In the genomic region with DNA sequence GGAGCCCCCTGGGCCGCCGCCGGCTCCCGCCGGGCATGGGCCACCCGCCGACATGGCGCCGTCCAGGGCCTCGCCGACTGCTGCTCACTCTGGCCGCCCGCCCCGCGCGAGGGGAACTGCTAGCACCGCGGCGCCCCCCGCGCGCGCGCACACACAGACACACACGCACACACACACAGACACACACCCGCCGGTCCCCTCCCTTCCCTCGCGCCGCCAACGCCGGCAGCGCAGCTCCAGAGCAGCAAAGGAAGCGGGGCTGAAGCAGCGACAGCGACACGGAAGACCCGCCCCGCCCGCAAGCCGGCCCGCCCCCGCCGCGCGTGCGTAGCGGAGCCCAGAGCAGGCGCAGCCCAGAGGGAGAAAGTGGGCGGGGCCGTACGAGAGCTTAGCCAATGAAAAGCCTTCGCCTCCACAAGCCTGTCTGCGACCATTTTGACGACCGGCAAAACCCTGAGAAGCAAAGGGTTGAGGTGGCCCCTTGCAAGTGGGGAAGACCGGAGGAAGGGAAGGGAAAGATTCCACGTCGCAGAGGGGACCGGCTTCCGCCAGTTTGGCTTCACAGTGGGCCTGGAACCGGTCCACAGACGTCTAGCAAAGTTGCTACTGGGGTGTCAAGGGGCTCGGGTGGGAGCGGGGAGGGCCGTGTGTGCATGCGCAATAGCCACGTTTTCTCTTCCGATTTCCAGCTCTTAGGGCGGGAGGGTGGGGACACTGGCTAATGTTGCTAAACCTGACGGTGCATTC, we compare ENCODE assay signal across 8 mouse cellular contexts. TPM values are rescaled to one million over a fixed set of nuclear protein-coding genes. Genes with fewer than 3 reads are reported as not detected.
A peak's percentile ranks its signal among the peaks of the same experiment; 100 is the strongest.
DNase-seq lines count a peak whose midpoint lies in the region; ATAC-seq and TF ChIP-seq lines count a peak whose summit lies in the region.

Gopc (minus strand) TSS at position 280 of the 747 bp plus-strand sequence.

- H3K9me3 ChIP-seq in erythroblast, embryonic 14.5 days (ENCODE audit: control insufficient read depth, low read length): no peaks in the 10 kb centered on the region
- no peaks in the 10 kb centered on the region for H3K9me3 ChIP-seq in heart, embryonic 12.5 days (replicated peaks)
- H3K9me3 ChIP-seq in kidney, postnatal 0 days (replicated peaks; ENCODE audit: low read length): no peaks in the 10 kb centered on the region
- H3K9me3 ChIP-seq in liver, embryonic 11.5 days (ENCODE audit: control insufficient read depth, low read length): no peaks in the 10 kb centered on the region
- H3K9me3 ChIP-seq in stomach, embryonic 14.5 days (ENCODE audit: control insufficient read depth, low read depth, low read length): no peaks in the 10 kb centered on the region

- H3K79me2 ChIP-seq in C2C12 (ENCODE audit: control insufficient read depth, insufficient read depth): peaks cover 48% of the 10 kb centered on the region

- peaks cover 40% of the 10 kb centered on the region for H3K79me3 ChIP-seq in C2C12 (ENCODE audit: low read depth)

- peak; percentile 98 for ATAC-seq in heart, embryonic 12.5 days (ENCODE audit: insufficient number of reproducible peaks, low FRiP score)
- peak; percentile 99 for ATAC-seq in kidney, postnatal 0 days (replicated peaks; ENCODE audit: low FRiP score, low read depth)
- peak; percentile 97 for ATAC-seq in liver, embryonic 11.5 days (replicated peaks; ENCODE audit: low FRiP score)
- ATAC-seq in stomach, embryonic 14.5 days (ENCODE audit: insufficient number of reproducible peaks, insufficient read depth, low FRiP score, low read depth): peak; percentile 98

- peak within 1 kb of the TSS; percentile 71 for H3ac ChIP-seq in C2C12 (ENCODE audit: control insufficient read depth, insufficient read length, low read depth)

- peak within 1 kb of the TSS; percentile 92 for H3K9ac ChIP-seq in heart, embryonic 12.5 days
- H3K9ac ChIP-seq in kidney, postnatal 0 days (ENCODE audit: low read depth, low read length): peak within 1 kb of the TSS; percentile 82
- H3K9ac ChIP-seq in liver, embryonic 11.5 days (ENCODE audit: low read depth, low read length): peak within 1 kb of the TSS; percentile 90
- peak within 1 kb of the TSS; percentile 88 for H3K9ac ChIP-seq in stomach, embryonic 14.5 days (replicated peaks; ENCODE audit: low read depth, low read length)

- peak within 1 kb of the TSS; percentile 91 for H3K27ac ChIP-seq in heart, embryonic 12.5 days (ENCODE audit: poor library complexity, severe bottlenecking)
- H3K27ac ChIP-seq in kidney, postnatal 0 days: peak within 1 kb of the TSS; percentile 97
- H3K27ac ChIP-seq in liver, embryonic 11.5 days (ENCODE audit: low read depth, low read length): peak within 1 kb of the TSS; percentile 82
- peak within 1 kb of the TSS; percentile 93 for H3K27ac ChIP-seq in stomach, embryonic 14.5 days (ENCODE audit: low read length)

- under 1% methylated on average over 67 of the region's 71 CpGs for WGBS in heart, embryonic 12.5 days
- under 1% methylated on average over 56 of the region's 71 CpGs for WGBS in kidney, postnatal 0 days
- WGBS in liver, embryonic 11.5 days: under 1% methylated on average over 53 of the region's 71 CpGs
- under 1% methylated on average over 65 of the region's 71 CpGs for WGBS in stomach, embryonic 14.5 days

- no peak for TF ChIP-seq CTCF in C2C12 (IDR thresholded peaks at IDR 0.05; ENCODE audit: control insufficient read depth, insufficient read depth, insufficient read length)
- TF ChIP-seq CTCF in brain, embryonic 14.5 days (IDR thresholded peaks at IDR 0.05; ENCODE audit: borderline replicate concordance, extremely low read depth, insufficient read depth, insufficient read length): no peak
- no peak for TF ChIP-seq CTCF in kidney, postnatal 0 days (IDR thresholded peaks at IDR 0.05; ENCODE audit: low read depth)

- peak within 1 kb of the TSS; percentile 74 for H3K4me3 ChIP-seq in C2C12 (ENCODE audit: insufficient read depth, poor library complexity, severe bottlenecking)
- H3K4me3 ChIP-seq in erythroblast, embryonic 14.5 days (replicated peaks): peak within 1 kb of the TSS; percentile 70
- peak within 1 kb of the TSS; percentile 99 for H3K4me3 ChIP-seq in heart, embryonic 12.5 days
- peak within 1 kb of the TSS; percentile 77 for H3K4me3 ChIP-seq in kidney, postnatal 0 days (replicated peaks; ENCODE audit: low read depth, low read length)
- peak within 1 kb of the TSS; percentile 89 for H3K4me3 ChIP-seq in liver, embryonic 11.5 days (ENCODE audit: low read depth, low read length)
- H3K4me3 ChIP-seq in stomach, embryonic 14.5 days (ENCODE audit: low read depth, low read length): peak within 1 kb of the TSS; percentile 90

- peak within 1 kb of the TSS; percentile 94 for H3K4me2 ChIP-seq in heart, embryonic 12.5 days
- H3K4me2 ChIP-seq in kidney, postnatal 0 days (ENCODE audit: low read length): peak within 1 kb of the TSS; percentile 73
- H3K4me2 ChIP-seq in liver, embryonic 11.5 days: peak within 1 kb of the TSS; percentile 85
- H3K4me2 ChIP-seq in stomach, embryonic 14.5 days (replicated peaks; ENCODE audit: low read depth, low read length): peak within 1 kb of the TSS; percentile 69

- no peaks in the 10 kb centered on the region for H3K36me3 ChIP-seq in C2C12 (ENCODE audit: control insufficient read depth, insufficient read depth)
- no peaks in the 10 kb centered on the region for H3K36me3 ChIP-seq in erythroblast, embryonic 14.5 days (ENCODE audit: control insufficient read depth)
- H3K36me3 ChIP-seq in heart, embryonic 12.5 days: no peaks in the 10 kb centered on the region
- no peaks in the 10 kb centered on the region for H3K36me3 ChIP-seq in kidney, postnatal 0 days (ENCODE audit: insufficient read depth, low read length)
- H3K36me3 ChIP-seq in liver, embryonic 11.5 days (ENCODE audit: control insufficient read depth, insufficient read depth, low read length): no peaks in the 10 kb centered on the region
- H3K36me3 ChIP-seq in stomach, embryonic 14.5 days (ENCODE audit: control insufficient read depth, insufficient read depth, low read length): no peaks in the 10 kb centered on the region

- TF ChIP-seq POLR2A in brain, embryonic 14.5 days (IDR thresholded peaks at IDR 0.05; ENCODE audit: borderline replicate concordance, extremely low read depth, insufficient read depth, insufficient read length, poor library complexity, severe bottlenecking): peak; percentile 72; the same call in 1 of the 2 replicates

- DNase-seq in brain, embryonic 14.5 days (ENCODE audit: low read depth): peak; percentile 99
- DNase-seq in kidney, postnatal 0 days (ENCODE audit: low spot score): peak; percentile 99
- DNase-seq in liver, embryonic 11.5 days (ENCODE audit: low spot score): peak; percentile 94
- DNase-seq in naive thymus-derived CD4-positive, alpha-beta T cell, adult 2 months (ENCODE audit: low read depth): peak; percentile 98

- H3K27me3 ChIP-seq in C2C12 (ENCODE audit: control insufficient read depth, insufficient read depth, insufficient read length): no peaks in the 10 kb centered on the region
- no peaks in the 10 kb centered on the region for H3K27me3 ChIP-seq in erythroblast, embryonic 14.5 days (ENCODE audit: control insufficient read depth)
- no peaks in the 10 kb centered on the region for H3K27me3 ChIP-seq in heart, embryonic 12.5 days (replicated peaks)
- no peaks in the 10 kb centered on the region for H3K27me3 ChIP-seq in kidney, postnatal 0 days (ENCODE audit: insufficient read depth, low read length)
- H3K27me3 ChIP-seq in liver, embryonic 11.5 days (replicated peaks; ENCODE audit: control insufficient read depth, insufficient read depth, low read length): no peaks in the 10 kb centered on the region
- H3K27me3 ChIP-seq in stomach, embryonic 14.5 days (ENCODE audit: control insufficient read depth, insufficient read depth, low read length): no peaks in the 10 kb centered on the region

- H3K4me1 ChIP-seq in erythroblast, embryonic 14.5 days (ENCODE audit: control insufficient read depth): peaks cover 29% of the 10 kb centered on the region
- H3K4me1 ChIP-seq in heart, embryonic 12.5 days (replicated peaks): peaks cover 3% of the 10 kb centered on the region; the same call in 1 of the 2 replicates
- H3K4me1 ChIP-seq in kidney, postnatal 0 days (replicated peaks; ENCODE audit: insufficient read depth, low read length): 0 out of 2 replicates have a peak, but pooled peaks cover 4% of the 10 kb centered on the region
- H3K4me1 ChIP-seq in liver, embryonic 11.5 days (replicated peaks; ENCODE audit: control insufficient read depth, insufficient read depth, low read length): peaks cover 6% of the 10 kb centered on the region
- 0 out of 2 replicates have a peak, but pooled peaks cover 3% of the 10 kb centered on the region for H3K4me1 ChIP-seq in stomach, embryonic 14.5 days (ENCODE audit: control insufficient read depth, insufficient read depth, low read length)

TF ChIP-seq in C2C12, 6 proteins besides CTCF, POLR2A, EP300 and RAD21:
- TF ChIP-seq CEBPB (IDR thresholded peaks at IDR 0.05; ENCODE audit: low read depth) (no peak), MAX (IDR thresholded peaks at IDR 0.05) (no peak), FOSL1 (IDR thresholded peaks at IDR 0.05; ENCODE audit: insufficient read depth, low read length, poor library complexity, severe bottlenecking) (no peak), MYOD1 (IDR thresholded peaks at IDR 0.05; ENCODE audit: control insufficient read depth, insufficient read length, low read depth) (no peak), MYOG (IDR thresholded peaks at IDR 0.05; ENCODE audit: control insufficient read depth, extremely low read depth, insufficient read length) (no peak), USF1 (IDR thresholded peaks at IDR 0.05; ENCODE audit: low read depth) (no peak)
TF ChIP-seq in C2C12: peak in this region for 0.

RNA-seq across cellular contexts. Expression of gene Gopc, which starts in this region (rescaled TPM):
- 5.9 TPM for polyA plus RNA-seq in C2C12 (2012; fragmentation: generic; extraction: Trizol)
- 10.3 and 19.4 TPM in 2 replicates for polyA plus RNA-seq in brain, embryonic 14.5 days (2012; rRNA removed)
- polyA plus RNA-seq in erythroblast, embryonic 14.5 days (2012): 0.02 and 0.05 TPM in 2 replicates
- polyA plus RNA-seq in heart, embryonic 12.5 days (2016; fragmentation: Nextera tagmentation; extraction: Ambion mirVana): 20.2 and 23.3 TPM in 2 replicates
- 18.5 and 18.8 TPM in 2 replicates for polyA plus RNA-seq in kidney, postnatal 0 days (2015; fragmentation: Nextera tagmentation; extraction: Ambion mirVana)
- polyA plus RNA-seq in liver, embryonic 11.5 days (2014; fragmentation: Nextera tagmentation; extraction: Ambion mirVana): 9.8 and 11.1 TPM in 2 replicates
- polyA plus RNA-seq in stomach, embryonic 14.5 days (2014; fragmentation: Nextera tagmentation; extraction: Ambion mirVana): 19.1 and 21.3 TPM in 2 replicates

Comparison
In these comparisons a context has a peak if more than half of its experiments do, and no peak if none do; other contexts are left out.
1. Peak in every context shown above with its lines: DNase-seq, ATAC-seq, H3K4me3 ChIP-seq and H3K27ac ChIP-seq.